Mouse (Mus musculus) cerebellum, adult 2 months (tissue): ENCODE measurements around the gene Fam227a.

Source experiments
- CTCF ChIP-seq: fragments of 200-500 bp; IDR thresholded peaks from 2 replicates; pipeline ENCODE4 v1.5.1; 2011; ENCODE audit warnings: low read depth, mild to moderate bottlenecking, control low read depth, low read length, moderate library complexity, borderline replicate concordance; ENCODE audit not compliant: insufficient read depth
- POLR2A ChIP-seq: fragments of 200-500 bp; IDR thresholded peaks from 2 replicates; pipeline ENCODE4 v1.6.1; 2011; ENCODE audit warnings: low read length, control low read depth, borderline replicate concordance; ENCODE audit not compliant: insufficient read depth

DNA sequence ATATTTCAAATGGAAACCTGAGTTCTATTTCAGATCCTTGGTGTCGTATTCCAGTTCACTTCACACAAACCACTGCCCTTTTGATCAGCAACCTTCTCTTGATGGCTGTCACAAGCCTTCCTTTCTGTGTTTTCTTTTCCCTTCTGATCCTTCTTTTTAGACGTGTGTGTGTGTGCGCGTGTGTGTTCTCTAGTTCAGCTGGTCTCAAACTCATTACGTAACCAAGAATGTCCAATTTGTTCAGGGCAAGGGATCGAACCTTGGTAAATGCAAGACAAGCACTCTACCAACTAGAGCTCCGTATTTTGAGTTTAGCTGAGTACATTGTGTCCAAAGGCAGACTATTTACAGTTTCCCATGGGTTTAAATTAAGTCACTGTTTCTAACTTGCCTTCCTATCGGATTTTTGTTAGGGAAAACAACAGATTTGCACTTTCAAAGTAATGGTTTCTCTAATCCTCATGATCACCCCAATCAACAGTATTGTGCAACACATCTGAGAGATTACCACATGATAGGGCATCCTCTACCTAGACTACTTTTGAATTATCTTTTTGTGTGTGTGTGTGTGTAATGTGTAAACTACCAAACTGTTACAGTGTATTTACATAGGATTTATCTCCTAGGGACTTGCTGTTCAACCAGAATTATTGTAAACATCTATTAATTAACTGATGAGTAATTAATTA lies 29.7 kb upstream of the Fam227a start:
- TF ChIP-seq POLR2A (no peak), CTCF (no peak)
